Mouse (Mus musculus) lung, embryonic 14.5 days (tissue): Measurements from ENCODE around the gene Stom. TPM values are rescaled to one million over a fixed set of nuclear protein-coding genes. Genes with fewer than 3 reads are reported as not detected.

Source experiments
- ATAC-seq: fragments of 200-750 bp; cut with Nextera tagmentation; 2 replicates; pipeline ENCODE4 v1.8.0; 2017; ENCODE audit warnings: mild to moderate bottlenecking, moderate TSS enrichment, moderate library complexity; ENCODE audit not compliant: insufficient read depth
- DNase-seq: peaks from one replicate; pipeline ENCODE4 v3.0.0-alpha.2; 2015
- H3K27ac ChIP-seq: fragments of 300-500 bp; sonication (generic); 2 replicates; pipeline ENCODE4 v1.5.1; 2014; ENCODE audit warnings: low read depth, mild to moderate bottlenecking, moderate library complexity
- H3K27me3 ChIP-seq: fragments of 300-500 bp; sonication (generic); 2 replicates; pipeline ENCODE4 v1.6.1; 2014; ENCODE audit warnings: low read length, control low read depth; ENCODE audit not compliant: insufficient read depth
- H3K36me3 ChIP-seq: fragments of 300-500 bp; sonication (generic); 2 replicates; pipeline ENCODE4 v1.6.1; 2014; ENCODE audit warnings: control low read depth; ENCODE audit not compliant: insufficient read depth
- H3K4me1 ChIP-seq: fragments of 300-500 bp; sonication (generic); 2 replicates; pipeline ENCODE4 v1.6.1; 2014; ENCODE audit warnings: antibody characterized with exemption, control low read depth; ENCODE audit not compliant: insufficient read depth
- H3K4me2 ChIP-seq: fragments of 300-500 bp; sonication (generic); 2 replicates; pipeline ENCODE4 v1.6.1; 2014; ENCODE audit warnings: mild to moderate bottlenecking
- H3K4me3 ChIP-seq: fragments of 300-500 bp; sonication (generic); 2 replicates; pipeline ENCODE4 v1.5.1; 2014; ENCODE audit warnings: low read depth, low read length
- H3K9ac ChIP-seq: fragments of 300-500 bp; sonication (generic); 2 replicates; pipeline ENCODE4 v1.6.1; 2014
- H3K9me3 ChIP-seq: fragments of 300-500 bp; sonication (generic); 2 replicates; pipeline ENCODE4 v1.6.1; 2016; ENCODE audit warnings: low read depth, low read length, control low read depth
- CTCF ChIP-seq: IDR thresholded peaks from 2 replicates; pipeline ENCODE4 v1.5.1; 2016; ENCODE audit warnings: antibody characterized with exemption, low read depth
- WGBS: fragments of 180-500 bp; shearing (Covaris S2); extraction: QIAGEN DNeasy Blood & Tissue Kit; methylation state at CpG from one replicate; pipeline ENCODE4 v1.1.7; 2014; 5-methylcytosine and 5-hydroxymethylcytosine counted together
- polyA plus RNA-seq: library from polyadenylated mRNA; unstranded; fragments of >200 nt; fragmentation: Nextera tagmentation; extraction: Ambion mirVana; gene quantifications from 2 replicates; pipeline ENCODE4 v1.2.1, GENCODE M21; 2014

Stom gene
- polyA plus RNA-seq, 1 experiment from 2014 or later: 30.6 TPM

- no peak for DNase-seq
Measured at GRCm38 (mm10) chr2:35299437-35299836, 37.3 kb downstream of the Stom start.

GRCm38 (mm10) chr2:35297703-35298332 is 39.0 kb downstream of the Stom start:
- H3K4me2 ChIP-seq: no peak overlapping the region
- H3K27ac ChIP-seq: no peak overlapping the region
- peak; percentile 71 for ATAC-seq
- 28% methylated on average over 15 of the region's 15 CpGs for WGBS
- H3K9me3 ChIP-seq: no peaks in the 10 kb centered on the region
- peak; percentile 94 for DNase-seq
- no peaks in the 10 kb centered on the region for H3K27me3 ChIP-seq
- H3K4me1 ChIP-seq: 0 out of 2 replicates have a peak, but pooled peaks cover 3% of the 10 kb centered on the region
- TF ChIP-seq CTCF: peak; percentile 100
- no peak overlapping the region for H3K4me3 ChIP-seq
- 0 out of 2 replicates have a peak, but pooled peaks cover 2% of the 10 kb centered on the region for H3K36me3 ChIP-seq
- H3K9ac ChIP-seq: no peak overlapping the region

More at GRCm38 (mm10) chr2:35299437-35299836, 37.3 kb downstream of the Stom start:
- Histone ChIP-seq H3K9me3 (no peaks in the 10 kb centered on the region), H3K4me3 (no peak overlapping the region), H3K4me1 (0 out of 2 replicates have a peak, but pooled peaks cover 3% of the 10 kb centered on the region), H3K36me3 (0 out of 2 replicates have a peak, but pooled peaks cover 2% of the 10 kb centered on the region), H3K27me3 (no peaks in the 10 kb centered on the region), H3K4me2 (no peak overlapping the region), H3K9ac (no peak overlapping the region), H3K27ac (no peak overlapping the region)
- no peak for TF ChIP-seq CTCF
- no peak for ATAC-seq
- 82% methylated on average over 2 of the region's 2 CpGs for WGBS

- 84% methylated on average over 8 of the region's 8 CpGs for WGBS
- Histone ChIP-seq H3K27ac (no peak overlapping the region), H3K4me2 (no peak overlapping the region), H3K9ac (no peak overlapping the region), H3K9me3 (no peaks in the 10 kb centered on the region), H3K4me3 (no peak overlapping the region), H3K36me3 (no peaks in the 10 kb centered on the region), H3K4me1 (no peaks in the 10 kb centered on the region), H3K27me3 (no peaks in the 10 kb centered on the region)
- DNase-seq (no peak), ATAC-seq (no peak)
- TF ChIP-seq CTCF: no peak
Measured at GRCm38 (mm10) chr2:35293291-35293690, 43.5 kb downstream of the Stom start.

GRCm38 (mm10) chr2:35292700-35293099 is 44.1 kb downstream of the Stom start:
- Histone ChIP-seq H3K27ac (no peak overlapping the region), H3K4me2 (no peak overlapping the region), H3K9ac (no peak overlapping the region), H3K27me3 (no peaks in the 10 kb centered on the region), H3K4me1 (no peaks in the 10 kb centered on the region), H3K9me3 (no peaks in the 10 kb centered on the region), H3K4me3 (no peak overlapping the region), H3K36me3 (no peaks in the 10 kb centered on the region)
- 47% methylated on average over 3 of the region's 3 CpGs for WGBS
- TF ChIP-seq CTCF: no peak
- DNase-seq: no peak
- no peak for ATAC-seq

GRCm38 (mm10) chr2:35291856-35292255 is 44.9 kb downstream of the Stom start:
- peak; percentile 77 for DNase-seq
- Histone ChIP-seq H3K9me3 (no peaks in the 10 kb centered on the region), H3K4me1 (no peaks in the 10 kb centered on the region), H3K9ac (no peak overlapping the region), H3K27me3 (no peaks in the 10 kb centered on the region), H3K4me3 (no peak overlapping the region), H3K4me2 (no peak overlapping the region), H3K27ac (no peak overlapping the region), H3K36me3 (no peaks in the 10 kb centered on the region)
- peak; percentile 79 for TF ChIP-seq CTCF
- 14% methylated on average over 3 of the region's 3 CpGs for WGBS
- ATAC-seq: no peak

GRCm38 (mm10) chr2:35288758-35289635 is 47.8 kb downstream of the Stom start:
- TF ChIP-seq CTCF: peak; percentile 85
- no peaks in the 10 kb centered on the region for H3K4me1 ChIP-seq
- no peak overlapping the region for H3K4me2 ChIP-seq
- ATAC-seq (peak; percentile 39; the same call in 1 of the 2 replicates), DNase-seq (peak; percentile 89)
- H3K9ac ChIP-seq: no peak overlapping the region
- H3K27me3 ChIP-seq: no peaks in the 10 kb centered on the region
- WGBS: 34% methylated on average over 13 of the region's 13 CpGs
- H3K4me3 ChIP-seq: no peak overlapping the region
- no peak overlapping the region for H3K27ac ChIP-seq
- H3K9me3 ChIP-seq: no peaks in the 10 kb centered on the region
- H3K36me3 ChIP-seq: no peaks in the 10 kb centered on the region
